Mouse (Mus musculus) bone marrow, adult 2 months (tissue): ENCODE measurements around the gene Lrrc15. TPM values are rescaled to one million over a fixed set of nuclear protein-coding genes. Genes with fewer than 3 reads are reported as not detected.

Experiments used
- H3K27ac ChIP-seq: fragments of 200-500 bp; 2 replicates; pipeline ENCODE4 v1.5.1; 2012; ENCODE audit warnings: low read depth, mild to moderate bottlenecking, control low read depth, inconsistent platforms, low read length; ENCODE audit not compliant: control insufficient read depth, poor library complexity, insufficient read depth
- H3K4me1 ChIP-seq: fragments of 200-500 bp; 2 replicates; pipeline ENCODE4 v1.6.1; 2011; ENCODE audit warnings: low read length; ENCODE audit not compliant: control insufficient read depth, insufficient read depth
- H3K4me3 ChIP-seq: fragments of 200-500 bp; replicated peaks from 2 replicates; pipeline ENCODE3; 2011; ENCODE audit warnings: mild to moderate bottlenecking, low read depth, low read length, control low read depth; ENCODE audit not compliant: control insufficient read depth
- CTCF ChIP-seq: fragments of 200-500 bp; IDR thresholded peaks from 2 replicates; pipeline ENCODE4 v1.5.1; 2011; ENCODE audit warnings: low read length, control low read depth; ENCODE audit not compliant: control insufficient read depth, insufficient read depth
- POLR2A ChIP-seq: fragments of 200-500 bp; IDR thresholded peaks from 2 replicates; pipeline ENCODE4 v1.6.1; 2011; ENCODE audit warnings: low read depth, mild to moderate bottlenecking, control low read depth, low read length, borderline replicate concordance; ENCODE audit not compliant: control insufficient read depth
- WGBS: fragments of 180-500 bp; shearing (Covaris S2); methylation state at CpG from one replicate; pipeline ENCODE4 v1.1.7; 2018; 5-methylcytosine and 5-hydroxymethylcytosine counted together
- polyA plus RNA-seq: library from polyadenylated mRNA; stranded (reverse); fragments of >200 nt; gene quantifications from 2 replicates; pipeline ENCODE4 v1.2.4, GENCODE M21; 2011; ENCODE audit warnings: low replicate concordance; ENCODE audit not compliant: missing spikeins, insufficient read depth, insufficient read length

Gene Lrrc15
- polyA plus RNA-seq, 1 experiment = 0.47 TPM

DNA sequence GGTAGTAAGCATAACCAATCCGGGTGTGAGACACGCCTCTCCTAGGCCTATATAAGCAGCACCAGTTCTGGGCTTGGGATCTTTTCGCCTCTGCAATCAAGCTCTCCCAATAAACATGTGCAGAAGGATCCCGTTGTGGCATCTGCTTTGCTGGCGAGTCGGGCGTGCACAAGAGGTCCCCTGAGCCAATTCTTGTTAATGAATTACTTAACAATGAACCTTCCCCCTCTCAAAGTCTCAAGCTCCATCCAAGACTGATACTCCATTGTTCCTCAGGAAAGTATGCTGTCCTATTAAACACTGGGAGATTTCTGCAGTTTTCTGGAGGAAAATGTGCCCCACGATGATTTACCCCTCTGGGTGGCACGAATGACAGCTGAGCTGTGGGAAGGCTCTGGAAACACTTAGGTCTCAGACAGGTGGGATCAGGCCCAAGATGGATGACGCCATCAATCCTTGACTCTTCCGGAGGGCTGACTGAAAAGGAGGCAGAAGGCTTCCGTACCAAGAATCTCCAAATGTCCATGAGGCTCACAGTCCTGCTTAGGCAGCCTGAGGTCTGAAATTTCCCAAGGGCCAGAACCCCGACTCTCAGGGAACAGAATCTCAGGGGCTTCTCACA is 61.8 kb downstream of the Lrrc15 start:
- Histone ChIP-seq H3K4me1 (peaks cover 4% of the 10 kb centered on the region; the same call in 1 of the 2 replicates), H3K27ac (no peak overlapping the region), H3K4me3 (no peak overlapping the region)
- TF ChIP-seq CTCF (no peak), POLR2A (no peak)
- WGBS = 87% methylated on average over 13 of the region's 13 CpGs

Other genes starting within 250 kb of the Lrrc15 start
- 1.1 and 12.4 TPM in 2 replicates for gene Hes1, start 218.9 kb downstream of the Lrrc15 start, polyA plus RNA-seq
- gene Cpn2, start 15.8 kb downstream of the Lrrc15 start, polyA plus RNA-seq = 0.22 TPM in 1 of 2 replicates, not detected in the other
- gene Gp5, start 27.5 kb upstream of the Lrrc15 start, polyA plus RNA-seq = 51.9 and 84.2 TPM in 2 replicates
- 20.0 and 24.2 TPM in 2 replicates for gene Atp13a3, start 122.7 kb upstream of the Lrrc15 start, polyA plus RNA-seq